Mouse (Mus musculus): ENCODE measurements around the gene Disp3.

Disp3 gene

GRCm38 (mm10) chr4:148220656-148221055 lies 67.1 kb downstream of the Disp3 start:
- DNase-seq (ENCODE audit: low spot score in 2 of 2): no peak

- no peak for DNase-seq (ENCODE audit: low spot score in 2 of 2)
These were observed 69.5 kb downstream of the Disp3 start for GRCm38 (mm10) chr4:148218238-148218637.

- no peak for DNase-seq (ENCODE audit: low spot score in 2 of 2)
These were observed 72.4 kb downstream of the Disp3 start for GRCm38 (mm10) chr4:148215264-148215900.

- DNase-seq (ENCODE audit: low spot score in 2 of 2): no peak
These were observed 73.2 kb downstream of the Disp3 start for GRCm38 (mm10) chr4:148214460-148215136.

GRCm38 (mm10) chr4:148204873-148205232 lies 82.9 kb downstream of the Disp3 start:
- no peak for DNase-seq (ENCODE audit: low spot score in 2 of 2)

GRCm38 (mm10) chr4:148204061-148204872 lies 83.5 kb downstream of the Disp3 start:
- DNase-seq (ENCODE audit: low spot score in 2 of 2): peak; percentile 45 to 68

- DNase-seq (ENCODE audit: low spot score in 2 of 2): no peak
These were observed 84.2 kb downstream of the Disp3 start for GRCm38 (mm10) chr4:148203557-148203956.

GRCm38 (mm10) chr4:148198721-148199120 lies 89.0 kb downstream of the Disp3 start:
- DNase-seq (ENCODE audit: low spot score in 2 of 2): no peak

- DNase-seq (ENCODE audit: low spot score in 2 of 2): no peak
These were observed 93.4 kb downstream of the Disp3 start for GRCm38 (mm10) chr4:148194400-148194799.

GRCm38 (mm10) chr4:148192707-148193245 lies 95.0 kb downstream of the Disp3 start:
- DNase-seq (ENCODE audit: low spot score in 2 of 2): no peak

Data from spleen, postnatal 36 days (tissue).